Mouse (Mus musculus) ES-Bruce4 (cell line): ENCODE data around the gene Apoa2. TPM values are rescaled to one million over a fixed set of nuclear protein-coding genes. Genes with fewer than 3 reads are reported as not detected.

Experiments
- H3K27ac ChIP-seq: 2 replicates; pipeline ENCODE4 v1.5.1; 2012; ENCODE audit warnings: low read length, inconsistent platforms; ENCODE audit not compliant: insufficient read depth
- H3K27me3 ChIP-seq: 2 replicates; pipeline ENCODE4 v1.6.1; 2012; ENCODE audit warnings: mild to moderate bottlenecking, low read length, inconsistent platforms; ENCODE audit not compliant: control insufficient read depth, poor library complexity, insufficient read depth, severe bottlenecking
- H3K36me3 ChIP-seq: 2 replicates; pipeline ENCODE4 v1.6.1; 2012; ENCODE audit warnings: inconsistent platforms, mild to moderate bottlenecking, low read length, moderate library complexity; ENCODE audit not compliant: control insufficient read depth, poor library complexity, insufficient read depth, severe bottlenecking
- H3K4me1 ChIP-seq: one replicate; pipeline ENCODE4 v1.8.1; 2011; ENCODE audit warnings: low read length; ENCODE audit not compliant: control insufficient read depth, insufficient read depth
- H3K4me3 ChIP-seq: 2 replicates; pipeline ENCODE4 v1.5.1; 2011; ENCODE audit warnings: low read depth, mild to moderate bottlenecking, low read length
- H3K9ac ChIP-seq: 2 replicates; pipeline ENCODE4 v1.6.1; 2012; ENCODE audit warnings: low read depth, mild to moderate bottlenecking, inconsistent platforms; ENCODE audit not compliant: poor library complexity, severe bottlenecking
- H3K9me3 ChIP-seq: replicated peaks from 2 replicates; pipeline ENCODE4 v1.6.1; 2012; ENCODE audit warnings: mild to moderate bottlenecking, low read length, inconsistent platforms; ENCODE audit not compliant: control insufficient read depth, poor library complexity, insufficient read depth, severe bottlenecking
- CTCF ChIP-seq: IDR thresholded peaks from one replicate; pipeline ENCODE4 v1.8.1; 2011; ENCODE audit warnings: low read depth, low read length
- EP300 ChIP-seq: IDR thresholded peaks from 2 replicates; pipeline ENCODE4 v1.6.1; 2011; ENCODE audit warnings: low read depth, low read length; ENCODE audit not compliant: insufficient read depth
- POLR2A ChIP-seq: IDR thresholded peaks from one replicate; pipeline ENCODE4 v1.8.1; 2011; ENCODE audit warnings: low read length; ENCODE audit not compliant: insufficient read depth
- polyA plus RNA-seq: library from polyadenylated mRNA; stranded (reverse); fragments of >200 nt; gene quantifications from 2 replicates; pipeline ENCODE4 v1.2.4, GENCODE M21; 2011; ENCODE audit warnings: low read depth; ENCODE audit not compliant: missing spikeins, insufficient read depth, insufficient read length

The Apoa2 gene
- polyA plus RNA-seq, 1 experiment, result 19.1 TPM

GRCm38 (mm10) chr1:171203471-171204248 lies 21.2 kb upstream of the Apoa2 start:
- Histone ChIP-seq H3K36me3 (no peaks in the 10 kb centered on the region), H3K9ac (no peak overlapping the region), H3K4me3 (no peak overlapping the region), H3K27me3 (no peaks in the 10 kb centered on the region), H3K9me3 (no peaks in the 10 kb centered on the region), H3K4me1 (no peaks in the 10 kb centered on the region), H3K27ac (no peak overlapping the region)
- TF ChIP-seq EP300, result no peak
- no peak for TF ChIP-seq POLR2A
- TF ChIP-seq CTCF, result no peak

GRCm38 (mm10) chr1:171204249-171204644 lies 20.6 kb upstream of the Apoa2 start:
- Histone ChIP-seq H3K9me3 (no peaks in the 10 kb centered on the region), H3K9ac (no peak overlapping the region), H3K27ac (no peak overlapping the region), H3K4me3 (no peak overlapping the region), H3K36me3 (no peaks in the 10 kb centered on the region), H3K27me3 (no peaks in the 10 kb centered on the region), H3K4me1 (no peaks in the 10 kb centered on the region)
- no peak for TF ChIP-seq CTCF
- no peak for TF ChIP-seq POLR2A
- TF ChIP-seq EP300, result no peak

DNA sequence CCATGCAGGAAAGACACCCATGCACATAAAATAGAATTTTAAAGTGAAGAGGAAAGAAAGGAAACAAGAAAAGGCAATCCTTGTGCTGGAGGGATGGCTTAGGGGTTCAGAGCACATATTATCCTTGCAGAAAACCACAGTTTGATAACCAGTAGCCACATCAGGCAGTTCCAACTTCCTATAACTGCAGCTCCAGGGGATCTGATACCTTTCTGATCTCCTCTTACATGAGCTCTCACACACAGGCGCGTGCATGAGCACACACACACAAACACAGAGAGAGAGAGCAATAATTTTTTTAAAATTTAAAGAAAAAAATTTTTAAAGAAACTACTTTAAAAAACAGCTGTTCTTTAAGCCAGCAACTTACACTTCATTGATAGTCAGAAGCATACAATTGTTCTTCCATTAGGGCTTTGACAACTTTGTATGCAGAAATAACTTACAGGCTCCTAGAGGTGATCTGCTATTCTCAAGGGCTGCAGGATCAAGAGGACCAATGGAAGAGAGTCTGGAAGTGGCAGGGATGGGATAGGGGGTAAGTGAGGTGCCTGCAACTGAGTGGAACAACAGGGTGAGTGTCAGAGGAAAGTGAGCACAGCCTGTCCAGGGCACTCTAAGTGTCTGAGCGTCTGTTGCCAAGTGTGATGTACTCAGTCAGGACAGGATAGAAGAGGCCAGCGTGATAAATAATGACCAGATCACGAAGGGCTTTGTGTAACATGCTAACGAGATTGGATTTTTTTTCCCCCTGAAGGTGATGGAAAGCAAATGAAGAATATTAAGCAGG lies 19.0 kb upstream of the Apoa2 start:
- Histone ChIP-seq H3K36me3 (no peaks in the 10 kb centered on the region), H3K9me3 (no peaks in the 10 kb centered on the region), H3K4me1 (no peaks in the 10 kb centered on the region), H3K27ac (no peak overlapping the region), H3K27me3 (no peaks in the 10 kb centered on the region), H3K4me3 (no peak overlapping the region), H3K9ac (no peak overlapping the region)
- TF ChIP-seq EP300 (no peak), POLR2A (no peak), CTCF (no peak)

DNA sequence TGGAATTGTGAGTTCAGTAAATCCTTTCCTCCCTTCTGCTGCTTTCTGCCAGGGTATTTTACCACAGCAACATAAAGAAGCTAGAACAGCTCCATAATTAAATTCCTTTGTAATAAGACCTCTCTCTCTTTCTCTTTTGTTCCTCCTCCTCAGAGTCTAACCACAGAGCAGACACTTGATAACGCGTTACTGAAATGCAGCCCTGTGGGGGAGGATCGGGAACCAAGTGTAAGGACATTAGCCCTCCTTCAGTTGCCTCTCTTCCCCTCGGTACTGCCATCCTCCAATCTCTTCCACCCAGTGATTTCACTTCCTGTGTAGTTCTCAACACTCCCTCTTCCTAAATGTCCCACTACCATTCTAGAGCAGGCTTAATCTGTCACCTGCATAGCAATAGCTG lies 15.4 kb upstream of the Apoa2 start:
- H3K4me3 ChIP-seq, result no peak overlapping the region
- no peaks in the 10 kb centered on the region for H3K4me1 ChIP-seq
- no peak overlapping the region for H3K9ac ChIP-seq
- no peak for TF ChIP-seq CTCF
- no peaks in the 10 kb centered on the region for H3K36me3 ChIP-seq
- no peaks in the 10 kb centered on the region for H3K27me3 ChIP-seq
- H3K9me3 ChIP-seq, result no peaks in the 10 kb centered on the region
- H3K27ac ChIP-seq, result no peak overlapping the region

DNA sequence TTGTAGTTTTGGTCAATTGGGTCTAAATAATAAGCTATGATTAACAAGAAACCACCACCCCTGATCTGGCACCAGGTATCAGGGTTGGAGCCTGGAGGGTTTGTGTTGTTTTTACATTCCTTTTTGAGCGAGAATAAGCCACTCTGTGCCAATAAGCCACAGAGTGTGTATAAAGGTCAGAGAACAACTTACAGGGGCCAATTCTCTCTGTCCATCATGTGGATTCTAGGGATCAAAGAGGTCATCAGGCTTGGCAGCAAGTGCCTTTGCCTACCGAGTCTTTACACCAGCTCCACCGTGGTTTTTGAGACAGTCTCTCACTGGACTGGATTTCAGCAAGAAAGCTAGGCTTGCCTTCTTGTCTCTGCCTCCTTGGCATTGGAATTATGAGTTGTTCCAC lies 12.0 kb upstream of the Apoa2 start:
- H3K27ac ChIP-seq, result no peak overlapping the region
- H3K36me3 ChIP-seq, result no peaks in the 10 kb centered on the region
- TF ChIP-seq CTCF (no peak), POLR2A (no peak), EP300 (no peak)
- H3K9ac ChIP-seq, result no peak overlapping the region
- no peak overlapping the region for H3K4me3 ChIP-seq
- H3K4me1 ChIP-seq, result no peaks in the 10 kb centered on the region
- H3K9me3 ChIP-seq, result no peaks in the 10 kb centered on the region
- no peaks in the 10 kb centered on the region for H3K27me3 ChIP-seq
